Mouse (Mus musculus) CD4-positive helper T cell, adult 2 months (primary cell): ENCODE results near the gene Reln.

Experiments used
- DNase-seq: peaks from one replicate; pipeline ENCODE4 v3.0.0-alpha.2; 2012; ENCODE audit warnings: low read depth, missing footprints, low spot score

The Reln gene

DNA sequence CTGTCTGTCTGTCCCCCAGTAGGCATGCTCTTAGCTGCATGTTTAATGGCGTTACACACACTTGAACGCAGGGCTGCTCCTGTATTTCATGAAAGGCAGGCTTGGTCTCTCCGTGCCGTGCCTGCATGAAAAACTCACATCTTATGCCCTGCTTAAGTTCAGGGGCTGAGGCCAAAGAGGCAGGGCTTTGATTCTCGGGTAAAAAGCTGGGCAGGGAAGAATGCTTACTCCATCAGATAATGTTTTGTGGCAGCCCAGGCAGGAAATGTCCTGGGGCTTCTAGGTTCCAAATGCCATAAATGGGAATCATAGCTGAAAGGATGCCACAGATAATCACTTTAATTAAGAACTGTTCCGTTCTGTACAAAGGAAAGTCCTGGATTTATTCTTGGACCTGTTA, 226.0 kb downstream of the Reln start:
- DNase-seq, result no peak

DNA sequence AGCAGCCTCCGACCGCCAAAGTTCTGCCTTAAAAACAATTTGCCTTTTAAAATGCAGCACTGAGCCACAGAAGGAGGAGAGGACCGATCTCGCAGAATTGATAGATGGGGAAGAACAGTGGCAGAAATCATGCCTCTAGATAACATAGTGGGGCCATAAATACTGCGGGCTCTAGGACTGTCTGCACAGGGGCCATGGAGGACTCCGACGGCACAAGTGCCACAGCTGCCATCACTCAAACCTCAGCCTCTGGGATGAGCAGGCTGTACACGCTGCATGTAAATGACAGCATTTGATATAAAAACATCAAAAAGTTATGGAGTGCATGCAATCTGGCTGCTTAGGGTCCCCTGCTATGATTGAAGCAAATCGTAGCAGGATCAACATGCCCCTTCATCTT, 227.6 kb downstream of the Reln start:
- no peak for DNase-seq

DNA sequence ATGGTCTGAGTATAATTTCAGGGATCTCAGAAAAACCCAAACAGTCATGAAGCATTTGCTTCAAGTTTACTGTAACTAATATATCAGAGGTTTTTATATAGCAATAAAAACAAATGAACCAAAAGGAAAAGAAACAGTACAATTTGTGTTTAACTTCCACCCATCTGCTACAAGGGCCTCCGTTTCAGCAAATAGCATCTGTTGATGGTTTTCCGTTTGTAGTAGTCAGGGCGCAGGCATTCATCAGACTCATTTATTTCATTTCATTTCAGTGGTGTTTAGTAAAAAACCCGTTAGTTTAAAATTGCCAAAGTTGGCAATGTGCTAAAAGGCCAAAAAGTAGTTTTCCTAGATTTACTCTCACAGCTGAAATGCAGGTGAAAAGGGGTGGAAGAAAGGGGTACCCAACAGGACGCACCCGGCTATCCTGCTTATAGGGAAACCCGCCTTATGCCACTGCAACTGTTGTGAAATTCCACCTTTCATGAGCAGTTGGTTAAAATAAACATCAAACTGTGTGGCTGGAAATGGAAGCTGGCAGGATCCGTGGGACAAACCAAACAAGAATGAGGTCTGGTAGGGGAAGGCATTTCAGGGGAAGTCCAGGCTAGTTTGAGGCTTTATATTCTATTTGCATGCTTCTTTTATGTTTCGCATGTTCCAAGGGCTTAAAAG, 237.6 kb downstream of the Reln start:
- DNase-seq, result no peak

DNA sequence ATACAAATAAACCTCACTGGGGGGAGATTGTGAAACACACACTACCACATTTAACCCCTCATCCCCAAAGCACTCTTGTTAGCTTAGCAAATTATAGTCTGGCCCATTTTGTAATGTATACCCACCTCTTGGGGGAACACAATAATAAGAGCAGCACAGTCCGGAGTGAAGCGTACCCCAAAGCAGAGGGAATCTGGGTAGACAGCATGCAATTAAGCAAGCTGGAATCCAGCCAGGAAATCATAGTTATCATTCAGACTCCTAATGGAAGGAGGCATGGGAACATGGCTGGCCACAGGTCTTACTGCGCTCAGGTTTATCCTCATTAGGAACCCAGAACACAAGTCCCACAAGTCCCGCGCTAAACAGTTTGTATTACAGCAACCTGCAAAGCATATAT, 249.5 kb downstream of the Reln start:
- DNase-seq, result no peak

DNA sequence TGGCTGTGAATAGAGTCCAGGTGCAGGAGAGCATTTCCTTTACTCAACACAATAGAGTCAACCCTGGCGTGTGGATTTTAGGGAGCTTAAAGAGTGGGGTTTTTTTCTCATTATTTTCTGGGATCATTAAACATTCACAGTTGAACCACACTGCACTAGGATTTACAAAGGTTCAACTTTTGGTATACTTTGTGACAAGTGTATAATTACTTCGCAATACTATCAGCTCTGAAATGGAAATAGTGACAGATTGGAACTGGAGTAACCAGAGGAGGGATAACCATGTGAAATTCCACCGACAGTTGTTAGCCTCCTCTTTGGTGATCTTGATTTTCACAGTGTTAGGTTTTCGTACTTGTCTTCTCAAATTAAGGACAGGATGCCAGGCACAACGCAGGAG, 250.5 kb downstream of the Reln start:
- no peak for DNase-seq

DNA sequence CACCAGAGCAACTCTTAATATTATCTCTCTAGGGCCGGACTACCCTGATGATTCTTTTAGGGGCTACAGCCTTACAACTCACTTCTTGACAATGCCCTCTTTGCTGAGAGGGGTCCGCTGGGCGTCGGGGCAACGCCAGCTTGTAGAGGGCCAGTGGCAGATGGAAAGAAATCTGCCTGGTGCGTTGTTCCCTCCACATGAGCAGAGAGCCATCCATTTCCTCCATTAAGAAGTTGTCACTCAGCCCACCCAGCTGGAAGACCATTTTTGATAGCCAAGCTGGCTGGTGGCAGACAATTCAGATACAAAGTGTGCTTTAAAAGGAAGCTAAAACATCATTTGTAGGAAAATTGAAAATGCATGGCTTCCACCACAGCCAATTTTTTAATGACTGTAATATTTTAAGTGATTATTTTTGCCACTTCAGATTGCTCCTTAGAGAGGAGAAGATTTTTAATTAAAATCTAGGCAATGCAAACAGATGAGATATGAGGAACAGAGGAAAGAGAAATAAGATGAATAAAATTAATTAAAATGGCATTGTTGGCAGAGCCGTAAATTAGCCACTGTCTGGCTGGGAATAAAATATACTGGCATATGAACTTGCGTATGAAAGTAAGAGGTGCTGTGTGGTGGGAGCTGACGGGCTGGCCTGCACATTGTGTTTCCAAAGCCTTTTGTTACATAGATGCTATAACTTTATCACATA, 251.2 kb downstream of the Reln start:
- DNase-seq, result no peak

DNA sequence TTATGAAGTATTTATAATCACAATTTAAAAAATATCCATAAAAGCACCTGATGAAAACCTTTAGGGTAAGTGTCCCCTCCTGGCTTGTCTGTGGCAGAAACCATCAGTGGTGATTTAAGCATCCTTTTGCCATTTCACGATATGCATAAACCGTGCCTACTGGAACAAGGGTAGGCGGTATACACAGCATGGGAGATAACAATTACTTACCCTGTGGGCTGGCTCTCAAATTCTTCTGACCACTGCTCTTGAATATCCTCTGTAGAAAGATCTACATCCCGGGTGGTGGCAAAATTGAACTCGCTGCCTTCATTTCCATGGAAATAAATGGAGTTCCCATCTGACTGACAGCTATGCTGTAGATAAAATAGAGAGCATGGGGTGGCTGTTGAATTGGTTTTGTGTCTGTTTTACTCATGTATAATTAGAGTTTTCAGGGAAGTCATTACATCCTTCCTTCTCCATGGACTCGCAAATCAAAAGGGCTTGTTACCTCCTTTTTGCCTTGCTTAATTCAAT, 264.0 kb downstream of the Reln start:
- DNase-seq, result no peak

DNA sequence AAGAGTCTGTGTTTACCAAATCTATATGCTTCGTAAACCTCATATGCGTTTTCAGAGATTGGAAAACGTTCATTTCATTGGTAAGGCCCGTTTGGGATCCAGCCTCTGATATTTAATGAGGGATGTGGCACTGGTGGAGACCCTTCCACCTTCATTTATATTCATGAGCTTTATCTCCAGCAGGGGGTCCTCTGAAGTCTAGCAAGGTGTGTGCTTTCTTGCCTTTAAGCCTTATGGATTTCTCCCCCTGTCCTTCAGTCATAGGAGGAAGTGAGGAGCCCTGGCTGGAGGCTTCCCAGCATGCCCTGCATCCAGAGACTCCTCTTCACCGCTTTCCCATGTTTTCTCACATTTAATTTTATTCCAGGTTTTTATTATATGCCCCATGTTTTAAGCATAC, 269.5 kb downstream of the Reln start:
- DNase-seq, result no peak

DNA sequence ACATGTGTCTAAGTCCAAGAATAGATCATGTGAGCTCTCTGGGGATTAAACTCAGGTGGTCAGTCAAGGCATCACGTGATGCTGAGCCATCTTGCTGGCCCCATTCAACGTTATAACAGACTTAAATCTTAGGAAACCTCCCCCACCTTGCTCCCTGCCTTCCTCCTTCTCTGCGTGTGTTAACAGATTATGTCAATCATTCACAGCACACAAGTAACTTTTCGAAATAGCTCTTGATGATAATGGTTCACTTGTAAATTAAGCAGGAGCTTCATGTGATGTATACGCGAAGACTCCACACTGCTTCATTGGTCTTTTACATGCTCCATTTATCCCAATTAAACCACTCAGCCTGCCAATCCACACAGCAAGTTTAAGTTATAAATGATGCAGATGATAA, 271.9 kb downstream of the Reln start:
- no peak for DNase-seq

DNA sequence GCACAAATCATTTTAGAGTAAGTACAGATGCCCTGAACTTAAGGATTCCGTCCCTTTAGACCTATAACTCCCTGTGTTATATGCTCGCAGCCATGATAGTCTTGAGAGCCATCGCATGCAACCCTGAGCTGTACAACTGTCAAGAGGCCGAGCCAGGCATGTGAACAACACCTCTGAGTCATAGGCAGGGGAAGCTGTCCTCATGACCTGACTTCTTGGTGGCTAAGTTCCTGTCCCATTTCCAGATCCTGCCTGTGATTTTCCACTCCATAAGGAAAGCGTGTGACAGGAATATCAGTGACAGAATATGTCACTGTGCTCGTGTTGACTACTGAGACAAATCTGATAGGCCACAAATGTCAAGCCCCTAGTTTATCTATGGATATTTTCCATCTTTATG, 285.3 kb downstream of the Reln start:
- DNase-seq, result no peak

DNA sequence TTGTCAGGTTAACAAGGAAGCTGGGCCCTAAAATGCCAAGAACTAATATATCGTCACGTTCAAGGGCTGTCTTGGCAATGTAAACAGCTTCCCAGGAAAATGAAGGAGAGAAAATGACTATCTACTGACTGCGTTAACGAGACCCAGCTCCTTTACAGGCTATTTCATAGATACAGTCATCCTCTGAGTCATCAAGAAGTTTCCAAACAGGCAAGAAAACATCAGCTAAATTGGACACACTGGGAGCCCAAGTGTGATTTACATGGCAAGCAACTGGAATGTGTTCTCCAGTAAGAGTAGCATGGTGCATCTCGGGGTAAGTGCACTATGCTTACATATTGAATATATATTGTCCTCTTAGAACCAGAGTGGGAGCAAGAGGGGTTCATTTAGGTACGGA, 302.7 kb downstream of the Reln start:
- DNase-seq, result no peak

DNA sequence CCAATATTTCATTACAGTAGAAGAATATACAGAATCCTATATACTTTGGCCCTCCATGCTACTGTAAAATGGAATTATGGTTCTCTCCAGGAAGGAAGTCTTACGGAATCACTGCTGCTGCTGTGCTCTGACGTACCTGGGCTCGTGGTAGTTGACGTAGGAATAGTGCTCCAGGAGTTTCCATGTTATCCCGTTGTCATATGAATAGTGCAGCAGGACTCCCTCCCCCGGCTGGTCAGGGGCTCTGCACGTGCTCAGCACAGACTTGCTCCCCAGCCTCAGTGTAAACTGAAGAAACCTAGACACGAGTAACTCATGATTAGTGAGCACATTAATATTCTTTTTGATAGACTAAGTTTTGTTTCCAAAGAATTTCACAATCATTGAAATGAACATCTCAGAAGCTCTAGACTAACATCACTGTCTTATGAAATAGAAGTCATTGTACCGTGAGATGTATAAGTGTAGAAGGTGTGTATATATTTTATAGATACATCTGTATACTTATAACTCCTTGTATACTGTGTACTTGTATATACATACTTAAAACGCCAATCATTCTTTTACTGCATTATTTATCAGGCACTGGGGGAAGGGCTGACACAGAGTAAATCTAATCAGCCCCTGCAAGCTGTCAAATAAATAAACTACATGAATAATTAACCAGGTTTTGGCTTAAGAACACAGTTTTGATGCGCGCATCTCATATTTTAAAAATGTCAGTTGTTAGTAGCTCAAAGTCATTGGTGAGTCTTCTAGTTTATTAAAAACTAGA, 304.9 kb downstream of the Reln start:
- no peak for DNase-seq

DNA sequence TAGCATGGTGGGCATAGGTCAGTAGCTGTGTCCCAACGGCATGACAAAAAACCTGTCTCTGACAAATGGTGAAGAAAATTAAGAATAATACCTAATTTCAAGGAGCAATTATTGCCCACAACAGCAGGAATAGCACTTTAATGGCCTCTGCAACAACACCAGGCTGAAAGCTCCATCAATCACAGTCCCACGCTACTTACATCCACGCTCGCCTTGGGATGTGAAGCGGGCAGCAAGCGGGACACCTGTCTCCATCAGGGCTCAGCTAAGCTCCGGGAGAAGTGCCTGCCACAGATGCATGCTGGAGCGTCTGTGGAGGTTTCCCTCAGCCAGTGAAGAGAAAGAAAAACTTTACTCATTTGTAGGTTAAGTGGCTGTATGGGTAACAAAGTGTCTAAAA, 309.3 kb downstream of the Reln start:
- DNase-seq, result no peak

DNA sequence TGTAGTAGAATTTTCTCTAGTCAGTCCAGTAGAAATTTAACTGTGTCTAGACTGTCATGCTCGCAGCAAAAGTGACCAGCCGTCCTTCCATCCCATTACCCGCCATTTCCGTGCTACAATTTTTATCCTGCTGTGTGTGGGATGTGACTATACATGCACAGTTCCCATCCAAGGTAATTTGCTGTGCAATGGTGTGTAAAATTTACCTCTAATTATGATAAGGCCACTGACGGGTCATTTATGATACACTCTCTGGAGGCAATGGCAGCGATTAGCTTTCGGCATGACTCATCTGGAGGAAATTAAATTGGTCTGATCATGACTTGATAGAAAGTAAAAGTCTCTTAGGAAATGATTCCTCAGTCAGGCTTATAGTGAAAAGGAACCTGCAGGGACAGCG, 311.5 kb downstream of the Reln start:
- DNase-seq, result no peak

DNA sequence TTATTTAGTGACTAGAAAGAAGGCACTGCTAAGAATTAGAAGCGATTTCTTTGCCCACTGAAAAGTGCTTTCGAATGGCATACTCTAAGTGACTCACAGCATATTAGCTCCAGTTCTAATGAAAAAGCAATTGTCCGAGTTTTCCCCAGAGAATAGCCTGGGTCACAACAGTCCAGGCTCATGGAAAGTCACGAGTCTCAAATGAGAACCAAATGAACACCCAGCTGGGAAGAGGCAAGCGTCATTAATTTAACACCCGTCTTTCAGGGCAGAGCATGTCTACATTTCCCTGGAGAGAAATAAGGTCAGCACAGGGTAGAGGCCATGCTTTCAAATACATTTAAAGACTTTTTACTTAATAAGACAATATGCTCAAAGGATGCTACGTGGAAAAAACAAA, 312.8 kb downstream of the Reln start:
- DNase-seq, result no peak

DNA sequence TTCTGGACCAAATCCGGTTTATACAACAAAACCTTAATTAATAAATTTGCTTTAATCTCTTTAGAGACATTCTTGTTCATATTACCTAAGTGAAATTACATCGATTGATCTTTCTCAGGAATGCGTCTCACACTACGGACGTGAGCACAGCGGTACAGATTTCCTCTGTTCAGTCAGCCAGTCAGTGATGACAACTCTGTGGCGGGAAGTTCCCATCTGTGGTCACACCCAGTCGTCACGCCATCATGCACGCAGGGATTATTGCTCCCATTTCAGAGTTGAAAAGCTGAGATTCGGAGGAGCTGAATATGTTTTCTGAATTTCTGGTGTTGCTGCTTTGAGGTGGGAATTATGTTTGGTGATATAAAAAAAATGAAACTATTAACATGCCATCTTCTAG, 316.1 kb downstream of the Reln start:
- DNase-seq, result no peak

DNA sequence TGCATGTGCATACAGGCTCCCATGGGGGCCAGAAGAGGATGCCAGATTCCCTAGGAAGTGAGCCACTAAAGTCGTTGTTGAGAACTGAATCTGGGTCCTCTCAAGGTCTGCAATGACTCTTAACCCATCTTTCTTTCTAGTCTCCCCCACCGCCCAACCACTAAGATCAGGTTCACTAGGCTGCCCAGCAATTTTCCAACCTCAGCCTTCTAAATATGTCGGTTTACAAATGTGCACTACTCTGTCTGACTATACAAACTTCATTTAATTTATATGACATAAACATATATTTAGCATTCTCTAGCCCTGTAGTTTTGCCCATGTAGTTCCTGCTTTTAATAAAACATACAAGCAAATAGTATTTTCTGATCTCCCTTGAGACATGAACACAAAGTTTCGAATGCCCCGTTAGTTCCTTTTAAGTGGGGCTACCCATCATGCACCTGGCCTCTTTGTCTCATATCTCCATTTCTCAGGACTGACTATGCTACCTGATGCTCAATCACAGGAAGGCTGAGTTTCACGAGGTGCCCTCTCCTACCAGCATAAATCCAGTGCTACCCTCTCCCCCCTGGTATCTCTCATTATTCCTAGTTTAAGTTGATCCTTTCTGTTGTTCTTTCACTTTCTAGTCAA, 317.1 kb downstream of the Reln start:
- no peak for DNase-seq

DNA sequence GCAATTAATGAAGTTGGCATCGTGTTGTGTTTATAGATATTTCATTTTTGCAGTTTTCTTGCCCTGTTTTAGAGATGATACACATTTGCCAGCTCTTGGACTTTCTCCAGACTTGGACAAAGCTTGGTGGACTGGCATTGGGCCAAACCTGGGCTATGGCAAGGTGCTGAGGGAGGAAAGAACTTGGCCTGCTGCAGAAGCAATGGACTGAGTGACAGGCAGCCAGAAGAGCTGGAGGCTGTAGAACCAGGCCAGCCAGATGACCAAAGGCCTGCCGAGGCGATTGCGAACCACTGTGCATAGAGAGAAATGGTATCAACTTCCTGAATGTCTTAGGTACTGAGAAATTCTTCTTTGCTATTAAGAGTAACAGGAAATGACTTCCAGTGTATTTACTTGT, 318.8 kb downstream of the Reln start:
- DNase-seq, result no peak

DNA sequence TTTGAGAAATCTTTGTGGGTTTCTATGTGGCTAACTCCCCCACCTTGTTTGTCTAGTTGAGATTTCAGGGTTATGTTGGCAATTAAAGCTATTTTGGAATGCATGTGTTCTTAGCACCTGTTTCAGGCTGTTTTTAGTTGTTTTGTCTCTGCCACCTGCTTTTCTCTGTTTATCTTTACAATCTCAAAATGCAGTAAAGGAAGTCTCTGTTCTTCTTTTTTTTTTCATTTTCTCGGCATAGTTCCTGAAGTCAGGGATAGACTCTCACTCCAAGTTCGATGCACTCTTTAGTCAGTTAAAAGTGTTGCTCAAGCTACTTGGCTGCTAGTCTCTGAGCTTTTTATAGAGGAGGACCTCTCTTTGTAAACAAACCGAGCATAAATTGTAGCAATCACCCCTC, 320.4 kb downstream of the Reln start:
- DNase-seq, result no peak

DNA sequence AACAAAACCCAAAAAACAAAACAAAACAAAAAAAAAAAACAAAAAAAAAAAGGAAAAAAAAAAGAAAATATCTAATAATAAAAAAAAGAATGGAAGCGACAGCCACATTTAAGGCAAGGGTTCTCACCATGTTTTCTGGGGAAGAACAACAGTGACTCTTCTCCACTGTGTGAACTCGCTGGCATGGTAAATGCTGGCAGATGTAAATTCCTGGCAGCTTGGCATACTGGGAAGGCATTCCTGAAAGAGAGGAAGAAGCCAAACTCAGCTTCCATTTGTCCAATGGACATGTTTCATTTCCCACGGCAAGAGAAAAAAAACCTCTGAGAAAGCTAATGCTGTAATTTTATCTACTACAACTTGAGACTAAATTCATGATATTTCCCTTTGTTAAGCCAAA, 326.6 kb downstream of the Reln start:
- DNase-seq, result no peak

DNA sequence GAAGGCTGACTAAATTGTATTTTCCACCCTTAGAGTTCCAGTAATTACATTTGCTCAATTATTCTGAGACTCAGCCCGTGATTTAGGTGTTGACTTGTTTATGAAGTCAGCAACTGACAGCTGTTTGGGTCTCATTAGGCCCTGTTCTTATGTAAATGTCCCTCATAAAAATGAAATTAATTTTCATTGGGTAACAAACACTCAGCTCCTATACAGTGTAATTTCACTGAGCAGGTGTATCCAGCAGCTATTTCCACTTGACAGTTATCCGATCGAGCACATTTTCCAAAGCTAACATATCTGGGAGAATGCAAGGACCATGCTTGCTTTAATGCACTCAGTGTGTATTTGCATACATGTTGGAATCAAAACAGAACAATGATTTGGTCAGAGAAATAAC, 330.0 kb downstream of the Reln start:
- DNase-seq, result no peak

DNA sequence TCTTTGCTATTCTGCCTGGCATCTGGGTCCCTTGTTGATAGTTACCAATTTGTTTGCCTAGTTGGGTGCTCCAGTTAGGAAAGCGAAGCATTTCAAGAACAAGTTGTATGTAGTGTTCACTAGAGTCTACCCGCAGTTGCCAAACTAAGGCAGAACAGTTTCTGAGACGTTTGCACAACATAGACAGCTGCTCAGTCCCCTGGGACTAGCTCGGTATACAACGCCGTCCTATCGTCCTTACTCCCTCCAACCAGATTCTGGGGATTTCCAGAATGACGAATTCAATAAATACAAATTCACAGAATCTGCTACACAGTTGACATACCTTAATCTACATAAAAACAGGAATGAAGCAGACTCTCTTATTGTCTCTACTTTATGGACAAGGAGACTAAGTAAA, 335.4 kb downstream of the Reln start:
- DNase-seq, result no peak
